Mouse (Mus musculus): ENCODE measurements around the gene Dip2c.

Dip2c gene

GRCm38 (mm10) chr13:9276322-9276855 is at the start of gene Dip2c:
Gene Dip2c (plus strand): TSS chr13:9276528.
- peak; percentile 50 for DNase-seq (ENCODE audit: low read depth)

GRCm38 (mm10) chr13:9227078-9227477 is 49.2 kb upstream of the Dip2c start:
- no peak for DNase-seq (ENCODE audit: low read depth)

- peak; percentile 17 for DNase-seq (ENCODE audit: low read depth)
Observed at GRCm38 (mm10) chr13:9237495-9237894, 38.8 kb upstream of the Dip2c start.

- no peak for DNase-seq (ENCODE audit: low read depth)
Observed at GRCm38 (mm10) chr13:9239127-9239526, 37.2 kb upstream of the Dip2c start.

- no peak for DNase-seq (ENCODE audit: low read depth)
Observed at GRCm38 (mm10) chr13:9239631-9240236, 36.6 kb upstream of the Dip2c start.

GRCm38 (mm10) chr13:9261748-9262147 is 14.6 kb upstream of the Dip2c start:
- no peak for DNase-seq (ENCODE audit: low read depth)

- DNase-seq (ENCODE audit: low read depth) = no peak
Observed at GRCm38 (mm10) chr13:9265516-9265915, 10.8 kb upstream of the Dip2c start.

- DNase-seq (ENCODE audit: low read depth) = no peak
Observed at GRCm38 (mm10) chr13:9276856-9277620, 710 bp downstream of the Dip2c start.

- DNase-seq (ENCODE audit: low read depth) = no peak
Observed at GRCm38 (mm10) chr13:9277621-9277960, 1.3 kb downstream of the Dip2c start.

GRCm38 (mm10) chr13:9278636-9279035 is 2.3 kb downstream of the Dip2c start:
- no peak for DNase-seq (ENCODE audit: low read depth)

GRCm38 (mm10) chr13:9283050-9283449 is 6.7 kb downstream of the Dip2c start:
- no peak for DNase-seq (ENCODE audit: low read depth)

GRCm38 (mm10) chr13:9289916-9290315 is 13.6 kb downstream of the Dip2c start:
- DNase-seq (ENCODE audit: low read depth) = no peak

GRCm38 (mm10) chr13:9296285-9296684 is 20.0 kb downstream of the Dip2c start:
- DNase-seq (ENCODE audit: low read depth) = no peak

- no peak for DNase-seq (ENCODE audit: low read depth)
Observed at GRCm38 (mm10) chr13:9297266-9297665, 20.9 kb downstream of the Dip2c start.

GRCm38 (mm10) chr13:9297689-9298088 is 21.4 kb downstream of the Dip2c start:
- no peak for DNase-seq (ENCODE audit: low read depth)

GRCm38 (mm10) chr13:9299657-9300056 is 23.3 kb downstream of the Dip2c start:
- no peak for DNase-seq (ENCODE audit: low read depth)

GRCm38 (mm10) chr13:9308863-9309262 is 32.5 kb downstream of the Dip2c start:
- no peak for DNase-seq (ENCODE audit: low read depth)

- DNase-seq (ENCODE audit: low read depth) = no peak
Observed at GRCm38 (mm10) chr13:9310806-9311205, 34.5 kb downstream of the Dip2c start.

GRCm38 (mm10) chr13:9312916-9313315 is 36.6 kb downstream of the Dip2c start:
- DNase-seq (ENCODE audit: low read depth) = no peak

- no peak for DNase-seq (ENCODE audit: low read depth)
Observed at GRCm38 (mm10) chr13:9314099-9314712, 37.9 kb downstream of the Dip2c start.

- DNase-seq (ENCODE audit: low read depth) = no peak
Observed at GRCm38 (mm10) chr13:9314713-9315112, 38.4 kb downstream of the Dip2c start.

GRCm38 (mm10) chr13:9319745-9320144 is 43.4 kb downstream of the Dip2c start:
- no peak for DNase-seq (ENCODE audit: low read depth)

GRCm38 (mm10) chr13:9325262-9325661 is 48.9 kb downstream of the Dip2c start:
- no peak for DNase-seq (ENCODE audit: low read depth)

All from c-Kit-positive CD71-positive TER-119-negative erythroid progenitor cells, embryonic 14.5 days (primary cell).